Mouse (Mus musculus) midbrain, embryonic 12.5 days (tissue): Measurements from ENCODE around the gene Nab2. TPM values are rescaled to one million over a fixed set of nuclear protein-coding genes. Genes with fewer than 3 reads are reported as not detected.

Source experiments
- ATAC-seq: fragments of 200-750 bp; cut with Nextera tagmentation; 2 replicates; pipeline ENCODE4 v1.8.0; 2017; ENCODE audit warnings: low read depth, moderate TSS enrichment, moderate library complexity; ENCODE audit not compliant: low FRiP score
- H3K27ac ChIP-seq: fragments of 300-500 bp; sonication (generic); replicated peaks from 2 replicates; pipeline ENCODE4 v1.5.1; 2016; ENCODE audit warnings: mild to moderate bottlenecking
- H3K27me3 ChIP-seq: fragments of 300-500 bp; sonication (generic); 2 replicates; pipeline ENCODE4 v1.6.1; 2016; ENCODE audit warnings: mild to moderate bottlenecking
- H3K36me3 ChIP-seq: fragments of 300-500 bp; sonication (generic); 2 replicates; pipeline ENCODE4 v1.6.1; 2016
- H3K4me1 ChIP-seq: fragments of 300-500 bp; sonication (generic); 2 replicates; pipeline ENCODE4 v1.6.1; 2016
- H3K4me2 ChIP-seq: fragments of 300-500 bp; sonication (generic); replicated peaks from 2 replicates; pipeline ENCODE4 v1.6.1; 2016; ENCODE audit warnings: mild to moderate bottlenecking, moderate library complexity
- H3K4me3 ChIP-seq: fragments of 300-500 bp; sonication (generic); 2 replicates; pipeline ENCODE4 v1.5.1; 2016; ENCODE audit warnings: mild to moderate bottlenecking
- H3K9ac ChIP-seq: fragments of 300-500 bp; sonication (generic); replicated peaks from 2 replicates; pipeline ENCODE4 v1.6.1; 2016; ENCODE audit warnings: mild to moderate bottlenecking, moderate library complexity
- H3K9me3 ChIP-seq: fragments of 300-500 bp; sonication (generic); 2 replicates; pipeline ENCODE4 v1.6.1; 2016; ENCODE audit warnings: mild to moderate bottlenecking
- WGBS: fragments of 180-500 bp; shearing (Covaris S2); methylation state at CpG from one replicate; pipeline ENCODE4 v1.1.7; 2016; 5-methylcytosine and 5-hydroxymethylcytosine counted together
- polyA plus RNA-seq: library from polyadenylated mRNA; unstranded; fragments of >200 nt; fragmentation: Nextera tagmentation; extraction: Ambion mirVana; gene quantifications from 2 replicates; pipeline ENCODE4 v1.2.1, GENCODE M21; 2016

The Nab2 gene
- polyA plus RNA-seq = 3.7 and 4.5 TPM in 2 replicates

GRCm38 (mm10) chr10:127668093-127669050 lies at the start of gene Nab2:
TSS of gene Nab2 (minus strand) at chr10:127668568.
- Histone ChIP-seq H3K9ac (peak within 1 kb of the TSS; percentile 65), H3K4me3 (peak within 1 kb of the TSS; percentile 52), H3K27ac (peak within 1 kb of the TSS; percentile 42; the same call in 1 of the 2 replicates), H3K27me3 (peaks cover 69% of the 10 kb centered on the region), H3K9me3 (no peaks in the 10 kb centered on the region), H3K36me3 (no peaks in the 10 kb centered on the region), H3K4me1 (peaks cover 46% of the 10 kb centered on the region), H3K4me2 (peak within 1 kb of the TSS; percentile 77)
- 2% methylated on average over 38 of the region's 40 CpGs for WGBS
- ATAC-seq = 0 out of 2 replicates have a peak, but pooled peaks have one; percentile 11

- Histone ChIP-seq H3K36me3 (no peaks in the 10 kb centered on the region), H3K4me3 (no peak overlapping the region), H3K27ac (no peak overlapping the region), H3K27me3 (no peaks in the 10 kb centered on the region), H3K9me3 (no peaks in the 10 kb centered on the region), H3K9ac (no peak overlapping the region), H3K4me1 (no peaks in the 10 kb centered on the region), H3K4me2 (no peak overlapping the region)
- no peak for ATAC-seq
- WGBS = 85% methylated on average over 6 of the region's 6 CpGs
Measured at GRCm38 (mm10) chr10:127712736-127713135, 44.4 kb upstream of the Nab2 start.

GRCm38 (mm10) chr10:127710331-127710730 lies 42.0 kb upstream of the Nab2 start:
- ATAC-seq = no peak
- no peaks in the 10 kb centered on the region for H3K4me1 ChIP-seq
- H3K9ac ChIP-seq = no peak overlapping the region
- H3K27me3 ChIP-seq = no peaks in the 10 kb centered on the region
- no peaks in the 10 kb centered on the region for H3K36me3 ChIP-seq
- no peak overlapping the region for H3K4me2 ChIP-seq
- H3K9me3 ChIP-seq = no peaks in the 10 kb centered on the region
- H3K4me3 ChIP-seq = no peak overlapping the region
- no peak overlapping the region for H3K27ac ChIP-seq
- 85% methylated on average over 13 of the region's 13 CpGs for WGBS

- Histone ChIP-seq H3K9me3 (no peaks in the 10 kb centered on the region), H3K4me3 (no peak overlapping the region), H3K36me3 (no peaks in the 10 kb centered on the region), H3K27ac (no peak overlapping the region), H3K9ac (no peak overlapping the region), H3K4me1 (no peaks in the 10 kb centered on the region), H3K4me2 (no peak overlapping the region), H3K27me3 (no peaks in the 10 kb centered on the region)
- WGBS = 92% methylated on average over 3 of the region's 3 CpGs
- no peak for ATAC-seq
Measured at GRCm38 (mm10) chr10:127708850-127709370, 40.5 kb upstream of the Nab2 start.

GRCm38 (mm10) chr10:127707721-127708120 lies 39.4 kb upstream of the Nab2 start:
- Histone ChIP-seq H3K27me3 (no peaks in the 10 kb centered on the region), H3K9me3 (no peaks in the 10 kb centered on the region), H3K9ac (no peak overlapping the region), H3K27ac (no peak overlapping the region), H3K36me3 (no peaks in the 10 kb centered on the region), H3K4me3 (no peak overlapping the region), H3K4me1 (no peaks in the 10 kb centered on the region), H3K4me2 (no peak overlapping the region)
- 91% methylated on average over 7 of the region's 7 CpGs for WGBS
- no peak for ATAC-seq

- WGBS = 96% methylated on average over 4 of the region's 4 CpGs
- Histone ChIP-seq H3K4me2 (no peak overlapping the region), H3K4me1 (no peaks in the 10 kb centered on the region)
Measured at GRCm38 (mm10) chr10:127705783-127706182, 37.4 kb upstream of the Nab2 start.

GRCm38 (mm10) chr10:127704766-127705220 lies 36.4 kb upstream of the Nab2 start, which contains the start of gene Myo1a:
TSS of gene Myo1a (plus strand) at chr10:127705170.
- Histone ChIP-seq H3K4me3 (no peak within 1 kb of the TSS), H3K9ac (no peak within 1 kb of the TSS), H3K4me1 (no peaks in the 10 kb centered on the region), H3K27ac (no peak within 1 kb of the TSS), H3K4me2 (no peak within 1 kb of the TSS), H3K36me3 (no peaks in the 10 kb centered on the region), H3K27me3 (no peaks in the 10 kb centered on the region), H3K9me3 (no peaks in the 10 kb centered on the region)
- WGBS = 60% methylated on average over 2 of the region's 2 CpGs
- ATAC-seq = no peak

More at GRCm38 (mm10) chr10:127705783-127706182, 37.4 kb upstream of the Nab2 start:
- Histone ChIP-seq H3K9me3 (no peaks in the 10 kb centered on the region), H3K36me3 (no peaks in the 10 kb centered on the region), H3K27ac (no peak overlapping the region), H3K27me3 (no peaks in the 10 kb centered on the region), H3K4me3 (no peak overlapping the region), H3K9ac (no peak overlapping the region)
- ATAC-seq = no peak

GRCm38 (mm10) chr10:127704293-127704692 lies 35.9 kb upstream of the Nab2 start:
- no peaks in the 10 kb centered on the region for H3K27me3 ChIP-seq
- no peak overlapping the region for H3K9ac ChIP-seq
- no peaks in the 10 kb centered on the region for H3K9me3 ChIP-seq
- no peak overlapping the region for H3K4me2 ChIP-seq
- H3K4me1 ChIP-seq = no peaks in the 10 kb centered on the region
- ATAC-seq = no peak
- H3K36me3 ChIP-seq = no peaks in the 10 kb centered on the region
- 64% methylated on average over 2 of the region's 2 CpGs for WGBS
- no peak overlapping the region for H3K4me3 ChIP-seq
- H3K27ac ChIP-seq = no peak overlapping the region

- no peak overlapping the region for H3K9ac ChIP-seq
- H3K27ac ChIP-seq = no peak overlapping the region
- peaks cover 10% of the 10 kb centered on the region; the same call in 1 of the 2 replicates for H3K36me3 ChIP-seq
- H3K4me1 ChIP-seq = no peaks in the 10 kb centered on the region
- no peak for ATAC-seq
- no peaks in the 10 kb centered on the region for H3K27me3 ChIP-seq
- 47% methylated on average over 4 of the region's 4 CpGs for WGBS
- no peaks in the 10 kb centered on the region for H3K9me3 ChIP-seq
- no peak overlapping the region for H3K4me2 ChIP-seq
- H3K4me3 ChIP-seq = no peak overlapping the region
Measured at GRCm38 (mm10) chr10:127703299-127703698, 34.9 kb upstream of the Nab2 start.

GRCm38 (mm10) chr10:127698966-127699365 lies 30.6 kb upstream of the Nab2 start:
- H3K36me3 ChIP-seq = peaks cover 38% of the 10 kb centered on the region
- H3K27ac ChIP-seq = no peak overlapping the region
- 92% methylated on average over 7 of the region's 7 CpGs for WGBS
- no peak overlapping the region for H3K9ac ChIP-seq
- no peak overlapping the region for H3K4me3 ChIP-seq
- no peaks in the 10 kb centered on the region for H3K4me1 ChIP-seq
- no peaks in the 10 kb centered on the region for H3K27me3 ChIP-seq
- ATAC-seq = no peak
- no peaks in the 10 kb centered on the region for H3K9me3 ChIP-seq
- no peak overlapping the region for H3K4me2 ChIP-seq

- WGBS = 94% methylated on average over 7 of the region's 7 CpGs
- H3K4me1 ChIP-seq = no peaks in the 10 kb centered on the region
- H3K9me3 ChIP-seq = no peaks in the 10 kb centered on the region
- no peak overlapping the region for H3K9ac ChIP-seq
- H3K27ac ChIP-seq = no peak overlapping the region
- H3K27me3 ChIP-seq = no peaks in the 10 kb centered on the region
- no peak for ATAC-seq
- no peak overlapping the region for H3K4me2 ChIP-seq
- H3K4me3 ChIP-seq = no peak overlapping the region
- H3K36me3 ChIP-seq = peaks cover 57% of the 10 kb centered on the region
Measured at GRCm38 (mm10) chr10:127695775-127696174, 27.4 kb upstream of the Nab2 start.

- ATAC-seq = no peak
- Histone ChIP-seq H3K4me3 (no peak overlapping the region), H3K27ac (no peak overlapping the region), H3K4me1 (no peaks in the 10 kb centered on the region), H3K9me3 (no peaks in the 10 kb centered on the region), H3K4me2 (no peak overlapping the region), H3K27me3 (no peaks in the 10 kb centered on the region), H3K9ac (no peak overlapping the region), H3K36me3 (peaks cover 63% of the 10 kb centered on the region)
- 61% methylated on average over 2 of the region's 2 CpGs for WGBS
Measured at GRCm38 (mm10) chr10:127694636-127695035, 26.3 kb upstream of the Nab2 start.
